Mouse (Mus musculus) layer of hippocampus, adult 8-10 months (tissue): ENCODE measurements at regions not wholly inside any gene's neighbourhood (a gene's known extent, or its start where the extent isn't known, plus 50 kb on each side); places are given as distances from the start of the nearest gene placed in this dataset.
A peak's percentile ranks its signal among the peaks of the same experiment; 100 is the strongest.

Experiments
- DNase-seq, 2 experiments: peaks; one replicate each; pipeline ENCODE4 v3.0.0; 2022; ENCODE audit warnings: low spot score in 2 of 2

DNA sequence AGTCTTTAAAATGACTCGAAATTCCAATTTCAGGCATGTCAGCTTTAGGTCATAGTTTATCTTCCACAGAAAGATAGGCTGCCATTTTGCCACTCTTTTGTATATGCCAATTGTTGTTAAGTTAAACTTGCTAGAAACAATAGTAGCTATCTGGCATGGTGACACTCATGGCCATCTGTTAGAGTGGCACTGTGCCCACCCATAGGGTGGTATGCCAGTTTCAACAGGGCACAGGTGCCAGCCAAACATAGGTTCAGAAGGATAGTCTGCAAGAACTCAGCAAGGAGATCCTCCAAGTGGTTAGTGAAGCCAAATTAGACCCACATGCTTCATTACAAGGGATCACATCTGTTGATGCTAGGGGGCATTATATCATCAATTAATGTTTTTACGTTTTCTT lies 135.8 kb upstream of the Gm6812 start:
- DNase-seq, result no peak

DNA sequence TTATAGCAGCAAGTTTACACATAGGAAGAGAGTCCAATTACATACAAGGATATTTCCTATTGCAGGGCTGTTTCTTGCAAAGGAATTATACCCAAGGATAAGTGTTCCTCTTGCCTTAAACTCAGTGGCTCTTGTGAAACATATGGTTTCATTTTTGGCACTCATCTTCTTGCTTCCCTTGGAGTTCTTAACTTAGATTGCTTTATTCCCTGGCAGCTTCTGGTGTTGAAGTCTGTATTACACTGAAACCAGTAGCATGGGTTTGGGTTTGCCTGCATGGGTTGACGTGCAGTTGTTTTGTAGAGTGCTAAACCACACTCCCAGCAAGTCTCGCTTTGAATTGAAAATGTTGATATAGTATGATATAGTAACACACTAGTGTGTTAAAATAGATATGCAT lies 116.3 kb upstream of the Gm6812 start:
- DNase-seq, result no peak

DNA sequence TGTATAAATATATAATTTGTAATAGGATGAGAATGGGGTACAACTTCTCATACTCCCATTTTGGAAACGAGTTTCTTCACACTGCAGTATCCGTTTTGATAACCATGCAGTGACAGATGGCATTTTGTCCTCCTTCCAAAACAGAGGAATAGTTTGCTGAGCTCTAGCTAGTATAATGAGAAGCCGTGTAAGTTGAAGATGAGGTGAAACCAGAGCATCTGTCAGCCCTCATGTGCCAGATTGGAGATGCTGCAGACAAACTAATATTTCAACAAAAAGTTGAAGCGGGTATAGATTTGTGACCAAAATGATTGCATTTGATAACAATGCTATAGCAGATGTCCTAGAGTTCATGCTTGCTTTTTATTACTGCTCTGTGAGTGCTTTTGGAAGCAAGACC lies 115.1 kb upstream of the Gm6812 start:
- peak; percentile 11 to 31 for DNase-seq
